Mouse (Mus musculus) liver, adult 2 months (tissue): ENCODE measurements around the gene Lin37. TPM values are rescaled to one million over a fixed set of nuclear protein-coding genes. Genes with fewer than 3 reads are reported as not detected.
A peak's percentile ranks its signal among the peaks of the same experiment; 100 is the strongest.

Experiments used
- DNase-seq: peaks from one replicate; pipeline ENCODE4 v3.0.0-alpha.2; 2011; ENCODE audit warnings: low read depth, low spot score; ENCODE audit errors: extremely low read depth
- H3K27ac ChIP-seq: fragments of 200-500 bp; replicated peaks from 2 replicates; pipeline ENCODE4 v1.5.1; 2012; ENCODE audit warnings: low read depth, mild to moderate bottlenecking, control low read depth, inconsistent platforms, low read length; ENCODE audit not compliant: insufficient read depth
- H3K27me3 ChIP-seq: fragments of 200-500 bp; 2 replicates; pipeline ENCODE4 v1.6.1; 2012; ENCODE audit warnings: mild to moderate bottlenecking, moderate library complexity, low read length, inconsistent platforms; ENCODE audit not compliant: control insufficient read depth, insufficient read depth
- H3K36me3 ChIP-seq: fragments of 200-500 bp; 2 replicates; pipeline ENCODE4 v1.6.1; 2012; ENCODE audit warnings: low read length, inconsistent platforms; ENCODE audit not compliant: control insufficient read depth, insufficient read depth
- H3K4me1 ChIP-seq: fragments of 200-500 bp; 2 replicates; pipeline ENCODE4 v1.6.1; 2011; ENCODE audit warnings: low read length; ENCODE audit not compliant: control insufficient read depth, insufficient read depth
- H3K4me3 ChIP-seq: fragments of 200-500 bp; 2 replicates; pipeline ENCODE4 v1.5.1; 2011; ENCODE audit warnings: low read depth, mild to moderate bottlenecking, control low read depth, low read length, moderate library complexity; ENCODE audit not compliant: insufficient read depth
- H3K79me2 ChIP-seq: fragments of 200-500 bp; 2 replicates; pipeline ENCODE4 v1.6.1; 2012; ENCODE audit warnings: inconsistent platforms, mild to moderate bottlenecking, low read length, moderate library complexity; ENCODE audit not compliant: control insufficient read depth, insufficient read depth
- H3K9ac ChIP-seq: fragments of 200-500 bp; 2 replicates; pipeline ENCODE4 v1.6.1; 2012; ENCODE audit warnings: low read depth, mild to moderate bottlenecking, control low read depth, inconsistent platforms, low read length
- CTCF ChIP-seq: fragments of 200-500 bp; IDR thresholded peaks from 2 replicates; pipeline ENCODE4 v1.5.1; 2011; ENCODE audit warnings: low read depth, low read length, control low read depth
- POLR2A ChIP-seq: fragments of 200-500 bp; IDR thresholded peaks from 2 replicates; pipeline ENCODE4 v1.6.1; 2011; ENCODE audit warnings: low read length, control low read depth; ENCODE audit not compliant: insufficient read depth; ENCODE audit errors: extremely low read depth
- WGBS: fragments of 180-500 bp; shearing (Covaris S2); methylation state at CpG from one replicate; pipeline ENCODE4 v1.1.7; 2018; 5-methylcytosine and 5-hydroxymethylcytosine counted together
- polyA plus RNA-seq: library from polyadenylated mRNA; depleted of rRNA; stranded (reverse); fragments of >200 nt; gene quantifications from 2 replicates; pipeline ENCODE4 v1.2.3, GENCODE M21; 2012
- total RNA-seq: library from RNA; depleted of rRNA; stranded (reverse); fragments of >200 nt; gene quantifications from 2 replicates; pipeline ENCODE4 v1.2.3, GENCODE M21; 2014

The Lin37 gene
- total and polyA plus RNA-seq, 2 experiments = 2.7 to 22.4 TPM

DNA sequence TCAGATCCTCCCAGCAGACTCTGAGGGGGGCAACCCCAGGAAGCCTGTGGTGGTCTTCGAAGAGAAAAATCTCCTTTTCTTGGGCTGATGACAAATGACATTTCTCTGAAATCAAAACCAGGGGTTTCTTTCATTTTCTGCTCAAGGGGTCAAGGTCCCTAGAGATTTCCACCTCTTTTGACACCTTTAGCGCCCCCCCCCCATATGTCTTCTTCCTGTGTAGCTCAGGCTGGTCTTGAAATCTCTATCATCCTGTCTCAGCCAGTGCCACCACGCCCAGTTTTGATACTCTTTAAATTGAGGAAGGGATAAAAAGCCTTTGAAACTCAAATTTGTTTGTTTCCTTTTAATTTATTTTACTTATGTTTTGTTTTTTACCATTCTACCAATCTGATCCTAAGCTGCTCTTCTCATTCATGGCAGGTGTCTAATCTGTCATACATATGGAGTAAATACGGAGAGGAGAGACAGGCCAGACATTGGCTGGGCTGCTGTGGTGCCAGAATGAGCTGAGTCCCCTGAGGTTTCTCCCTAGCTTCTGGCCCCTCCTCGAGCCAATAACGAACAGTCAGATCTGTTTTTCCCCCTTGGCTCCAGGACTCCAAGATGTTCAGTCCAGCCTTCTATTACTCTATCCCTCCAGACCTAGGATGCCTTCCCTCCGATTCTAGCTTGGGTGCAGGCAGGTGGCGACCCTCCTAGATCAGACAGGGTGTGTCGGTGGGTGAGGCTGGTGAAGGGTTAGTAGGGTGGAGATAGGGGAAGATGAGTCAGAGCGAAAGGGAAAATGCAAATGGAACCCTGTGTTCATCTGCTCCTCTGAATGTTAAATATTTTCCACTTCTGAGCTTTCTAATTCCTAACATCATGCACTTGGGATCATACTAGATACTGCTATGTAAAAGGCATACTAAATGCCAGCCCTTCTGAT is 34.2 kb upstream of the Lin37 start:
- Histone ChIP-seq H3K4me3 (no peak overlapping the region), H3K4me1 (peaks cover 5% of the 10 kb centered on the region; the same call in 1 of the 2 replicates), H3K36me3 (no peaks in the 10 kb centered on the region), H3K27me3 (no peaks in the 10 kb centered on the region), H3K27ac (no peak overlapping the region), H3K79me2 (no peaks in the 10 kb centered on the region; the same call in 1 of the 2 replicates), H3K9ac (no peak overlapping the region)
- TF ChIP-seq CTCF (no peak), POLR2A (no peak)
- 86% methylated on average over 10 of the region's 10 CpGs for WGBS
- DNase-seq = no peak

DNA sequence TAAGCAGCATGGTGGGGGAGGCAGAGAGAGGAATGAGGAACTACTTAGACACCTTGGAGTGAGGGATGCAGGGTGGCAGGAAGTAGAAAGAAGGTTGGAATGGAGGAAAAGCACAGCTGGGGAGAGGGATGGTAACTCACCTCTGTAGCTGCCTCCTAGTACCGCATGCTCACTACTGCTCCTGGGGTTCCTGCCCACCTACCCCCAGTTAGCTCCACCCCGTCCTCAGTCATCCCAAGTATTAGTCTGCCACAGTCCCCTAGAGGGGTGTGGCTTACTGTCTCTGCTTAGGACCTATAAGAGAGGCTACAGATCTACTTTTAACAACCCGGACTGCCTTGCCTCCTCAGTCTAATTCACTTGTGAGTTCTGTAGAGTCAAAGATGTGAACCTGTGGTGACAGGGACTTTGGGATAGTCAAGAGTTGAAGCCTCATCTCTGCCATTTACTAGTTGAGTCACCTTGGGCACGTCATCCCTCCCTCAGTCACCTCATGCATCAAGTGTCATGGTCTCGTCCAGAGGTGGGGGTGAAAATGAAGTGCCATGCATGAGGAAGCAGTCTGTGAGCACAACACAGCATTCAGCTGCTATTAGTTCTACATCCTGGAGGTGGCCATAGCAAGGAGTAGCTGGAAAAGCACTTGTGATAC is 33.3 kb upstream of the Lin37 start:
- 83% methylated on average over 5 of the region's 5 CpGs for WGBS
- TF ChIP-seq POLR2A = no peak
- no peak for TF ChIP-seq CTCF
- H3K4me3 ChIP-seq = no peak overlapping the region
- no peaks in the 10 kb centered on the region for H3K27me3 ChIP-seq
- no peak overlapping the region for H3K9ac ChIP-seq
- no peaks in the 10 kb centered on the region for H3K36me3 ChIP-seq
- peaks cover 4% of the 10 kb centered on the region; the same call in 1 of the 2 replicates for H3K79me2 ChIP-seq
- H3K27ac ChIP-seq = no peak overlapping the region
- no peak for DNase-seq
- peaks cover 5% of the 10 kb centered on the region; the same call in 1 of the 2 replicates for H3K4me1 ChIP-seq

DNA sequence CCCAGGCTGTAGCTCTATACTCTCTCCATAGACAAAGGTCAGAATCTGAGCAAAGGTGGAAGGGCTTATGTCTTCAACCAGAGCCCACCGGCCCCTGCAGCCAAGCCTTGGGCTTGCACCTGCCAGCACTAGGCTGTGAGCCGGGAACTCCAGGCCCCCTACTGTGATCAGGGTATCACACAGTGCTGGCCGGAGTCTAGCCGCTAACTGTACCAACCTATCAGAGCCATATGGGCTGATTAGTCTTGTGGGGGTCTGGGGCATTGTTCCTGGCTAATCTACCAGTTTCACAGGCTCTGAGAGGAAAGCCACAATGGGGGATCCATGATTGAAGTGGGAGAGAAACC is 31.9 kb upstream of the Lin37 start:
- Histone ChIP-seq H3K4me3 (no peak overlapping the region), H3K27ac (no peak overlapping the region), H3K9ac (no peak overlapping the region), H3K79me2 (peaks cover 15% of the 10 kb centered on the region), H3K27me3 (no peaks in the 10 kb centered on the region), H3K4me1 (peaks cover 7% of the 10 kb centered on the region; the same call in 1 of the 2 replicates), H3K36me3 (no peaks in the 10 kb centered on the region)
- no peak for TF ChIP-seq POLR2A
- no peak for TF ChIP-seq CTCF
- WGBS = 88% methylated on average over 4 of the region's 4 CpGs
- DNase-seq = no peak

DNA sequence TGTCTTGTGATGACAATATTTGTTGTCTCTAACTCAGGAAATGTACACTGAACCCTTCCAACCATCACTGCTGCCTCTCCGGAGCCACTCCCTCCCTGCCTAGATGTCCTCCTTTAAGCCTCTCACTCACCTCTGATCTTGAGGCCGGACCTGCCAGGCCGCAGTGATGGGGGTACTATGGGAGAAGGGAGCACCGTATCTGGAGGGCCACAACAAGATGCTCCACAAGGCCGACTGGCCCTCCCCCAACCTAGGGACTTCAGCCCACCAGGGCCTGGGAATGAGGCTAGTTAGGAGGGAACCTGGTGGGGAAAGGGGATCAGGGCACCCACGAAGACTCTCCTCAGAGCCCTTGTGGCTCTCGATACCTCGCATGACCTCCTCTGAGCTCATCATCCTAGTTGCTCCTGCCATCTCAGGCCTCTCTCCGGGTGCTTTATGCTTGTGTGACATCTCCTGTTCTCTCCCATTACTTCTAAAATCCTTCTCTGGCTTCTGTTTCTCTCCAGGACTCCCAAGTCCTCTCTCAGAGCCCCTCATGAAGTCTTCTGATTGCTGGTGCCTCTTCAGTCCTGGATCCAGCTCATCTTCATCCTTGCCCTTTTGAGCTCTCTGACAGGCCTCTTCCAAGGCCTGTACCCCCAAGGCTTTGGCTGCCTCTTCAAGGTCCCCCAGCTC is 31.4 kb upstream of the Lin37 start:
- H3K9ac ChIP-seq = peak overlapping the region; percentile 75
- WGBS = 80% methylated on average over 9 of the region's 9 CpGs

DNA sequence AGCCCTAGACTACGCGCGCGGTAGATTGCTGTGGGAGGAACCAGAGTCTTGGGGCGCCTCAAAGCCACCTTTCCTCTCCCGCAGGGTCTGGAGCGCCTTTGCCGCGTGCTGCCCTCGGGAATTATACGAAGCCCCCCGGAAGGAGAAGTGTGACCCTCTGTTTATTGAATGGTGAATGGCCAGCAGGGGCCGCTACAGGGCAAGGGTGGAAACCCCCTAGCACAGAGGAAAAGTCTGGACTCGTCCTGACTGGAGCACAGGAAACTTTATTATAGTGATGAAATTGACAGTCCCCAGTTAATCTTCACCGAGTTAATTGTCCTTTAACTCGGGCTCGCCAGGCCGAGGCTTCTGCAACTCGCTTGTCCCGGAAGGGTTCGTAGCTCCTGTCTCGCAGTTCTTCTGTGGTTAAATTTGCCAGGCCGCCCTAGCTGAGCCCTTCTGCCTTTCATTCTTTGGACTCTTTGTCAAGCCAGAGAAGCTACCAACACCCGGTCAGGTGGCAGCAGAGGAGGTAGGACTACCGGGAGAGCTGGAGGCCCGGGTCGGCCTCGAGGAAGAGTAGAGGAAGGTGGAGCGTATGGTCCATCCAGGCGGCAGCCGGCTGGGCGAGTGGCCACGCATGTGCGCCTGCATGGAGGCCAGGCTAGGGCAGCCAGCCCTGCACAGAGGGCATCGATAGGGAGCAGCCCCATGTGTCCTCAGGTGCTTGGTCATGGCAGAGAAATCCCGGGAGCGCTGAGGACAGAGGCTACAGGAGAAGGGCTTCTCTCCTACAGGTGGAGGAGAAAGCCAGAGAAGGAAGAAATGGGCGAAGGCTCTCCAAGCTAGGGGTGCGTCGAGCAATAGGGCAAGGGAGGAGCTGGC is 30.0 kb upstream of the Lin37 start:
- peaks cover 7% of the 10 kb centered on the region; the same call in 1 of the 2 replicates for H3K4me1 ChIP-seq
- 8% methylated on average over 40 of the region's 40 CpGs for WGBS
- peak overlapping the region; percentile 91 for H3K27ac ChIP-seq
- peak overlapping the region; percentile 75 for H3K9ac ChIP-seq
- peaks cover 16% of the 10 kb centered on the region for H3K79me2 ChIP-seq
- H3K4me3 ChIP-seq = peak overlapping the region; percentile 68
- H3K27me3 ChIP-seq = no peaks in the 10 kb centered on the region
- DNase-seq = peak; percentile 83
- TF ChIP-seq POLR2A = no peak
- peak; percentile 87 for TF ChIP-seq CTCF
- H3K36me3 ChIP-seq = no peaks in the 10 kb centered on the region

More for the DNA sequence above, 31.4 kb upstream of the Lin37 start:
- no peaks in the 10 kb centered on the region for H3K36me3 ChIP-seq
- TF ChIP-seq CTCF = no peak
- no peak for TF ChIP-seq POLR2A
- H3K79me2 ChIP-seq = peaks cover 16% of the 10 kb centered on the region
- H3K27ac ChIP-seq = peak overlapping the region; percentile 91
- H3K4me3 ChIP-seq = no peak overlapping the region
- no peaks in the 10 kb centered on the region for H3K27me3 ChIP-seq
- peaks cover 7% of the 10 kb centered on the region; the same call in 1 of the 2 replicates for H3K4me1 ChIP-seq
- DNase-seq = no peak
